Mouse (Mus musculus) bone marrow, adult 2 months (tissue): Measurements from ENCODE around the gene Ctdsp1.
A peak's percentile ranks its signal among the peaks of the same experiment; 100 is the strongest.

ENCODE experiments used
- CTCF ChIP-seq: fragments of 200-500 bp; IDR thresholded peaks from 2 replicates; pipeline ENCODE4 v1.5.1; 2011; ENCODE audit warnings: low read length, control low read depth; ENCODE audit not compliant: control insufficient read depth, insufficient read depth
- POLR2A ChIP-seq: fragments of 200-500 bp; IDR thresholded peaks from 2 replicates; pipeline ENCODE4 v1.6.1; 2011; ENCODE audit warnings: low read depth, mild to moderate bottlenecking, control low read depth, low read length, borderline replicate concordance; ENCODE audit not compliant: control insufficient read depth

DNA sequence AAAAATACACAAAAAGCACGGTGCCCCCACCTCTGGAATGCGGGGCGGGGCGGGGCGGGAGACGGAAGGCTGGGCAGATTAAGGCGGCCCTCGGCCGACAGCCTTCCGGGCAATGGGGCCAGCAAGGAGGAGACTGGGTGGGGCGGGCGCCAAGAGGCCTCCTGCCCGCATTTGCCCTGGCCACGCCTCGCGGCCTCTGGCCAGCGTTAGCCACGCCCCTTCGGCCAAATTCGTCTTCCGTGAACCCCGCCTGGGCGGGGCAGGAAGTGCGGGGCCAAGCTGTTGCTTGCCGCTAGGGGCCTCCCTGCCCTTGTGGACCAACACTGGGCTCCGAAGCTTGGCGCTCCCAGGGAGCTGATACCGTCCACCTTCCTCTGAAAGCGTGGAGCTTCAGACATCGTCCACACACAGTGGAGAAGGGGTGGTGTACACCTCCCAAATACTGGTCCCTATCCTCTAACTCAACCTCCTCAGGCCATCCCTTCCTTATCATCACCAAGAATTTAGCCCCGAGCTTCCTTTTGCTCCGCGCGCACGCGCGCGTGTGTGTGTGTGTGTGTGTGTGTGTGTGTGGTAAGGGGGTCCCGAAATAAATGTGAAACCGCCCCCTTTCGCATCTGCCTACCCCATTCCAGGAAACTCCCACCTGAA lies 6.1 kb downstream of the Ctdsp1 start:
- TF ChIP-seq CTCF (peak; percentile 75), POLR2A (peak; percentile 93)
